Mouse (Mus musculus) kidney, postnatal 0 days (tissue): ENCODE data around the gene Lgr6. TPM values are rescaled to one million over a fixed set of nuclear protein-coding genes. Genes with fewer than 3 reads are reported as not detected.

Experiments
- ATAC-seq: fragments of 200-750 bp; cut with Nextera tagmentation; replicated peaks from 2 replicates; pipeline ENCODE4 v1.8.0; 2017; ENCODE audit warnings: low read depth, moderate number of reproducible peaks, moderate TSS enrichment, moderate library complexity; ENCODE audit not compliant: low FRiP score
- DNase-seq: peaks from one replicate; pipeline ENCODE4 v3.0.0-alpha.2; 2016; ENCODE audit warnings: low spot score
- H3K27ac ChIP-seq: fragments of 300-500 bp; sonication (generic); 2 replicates; pipeline ENCODE4 v1.5.1; 2014; ENCODE audit warnings: mild to moderate bottlenecking
- H3K27me3 ChIP-seq: fragments of 300-500 bp; sonication (generic); 2 replicates; pipeline ENCODE4 v1.6.1; 2014; ENCODE audit warnings: low read length, mixed read lengths; ENCODE audit not compliant: insufficient read depth
- H3K36me3 ChIP-seq: fragments of 300-500 bp; sonication (generic); 2 replicates; pipeline ENCODE4 v1.6.1; 2014; ENCODE audit warnings: low read length, mixed read lengths; ENCODE audit not compliant: insufficient read depth
- H3K4me1 ChIP-seq: fragments of 300-500 bp; sonication (generic); replicated peaks from 2 replicates; pipeline ENCODE4 v1.6.1; 2014; ENCODE audit warnings: antibody characterized with exemption, low read length, mixed read lengths; ENCODE audit not compliant: insufficient read depth
- H3K4me2 ChIP-seq: fragments of 300-500 bp; sonication (generic); 2 replicates; pipeline ENCODE4 v1.6.1; 2014; ENCODE audit warnings: mild to moderate bottlenecking, low read length, moderate library complexity, mixed read lengths
- H3K4me3 ChIP-seq: fragments of 300-500 bp; sonication (generic); replicated peaks from 2 replicates; pipeline ENCODE4 v1.5.1; 2014; ENCODE audit warnings: low read depth, low read length
- H3K9ac ChIP-seq: fragments of 300-500 bp; sonication (generic); 2 replicates; pipeline ENCODE4 v1.6.1; 2014; ENCODE audit warnings: low read depth, low read length
- H3K9me3 ChIP-seq: fragments of 300-500 bp; sonication (generic); replicated peaks from 2 replicates; pipeline ENCODE4 v1.6.1; 2016; ENCODE audit warnings: low read length, inconsistent platforms, mixed read lengths
- CTCF ChIP-seq: IDR thresholded peaks from 2 replicates; pipeline ENCODE4 v1.5.1; 2016; ENCODE audit warnings: antibody characterized with exemption, low read depth, mild to moderate bottlenecking, moderate library complexity
- WGBS: fragments of 180-500 bp; shearing (Covaris S2); extraction: QIAGEN DNeasy Blood & Tissue Kit; methylation state at CpG from one replicate; pipeline ENCODE4 v1.1.7; 2014; 5-methylcytosine and 5-hydroxymethylcytosine counted together
- polyA plus RNA-seq: library from polyadenylated mRNA; unstranded; fragments of >200 nt; fragmentation: Nextera tagmentation; extraction: Ambion mirVana; gene quantifications from 2 replicates; pipeline ENCODE4 v1.2.1, GENCODE M21; 2015

Gene Lgr6
- polyA plus RNA-seq, 1 experiment from 2014 or later = 0.83 TPM

DNA sequence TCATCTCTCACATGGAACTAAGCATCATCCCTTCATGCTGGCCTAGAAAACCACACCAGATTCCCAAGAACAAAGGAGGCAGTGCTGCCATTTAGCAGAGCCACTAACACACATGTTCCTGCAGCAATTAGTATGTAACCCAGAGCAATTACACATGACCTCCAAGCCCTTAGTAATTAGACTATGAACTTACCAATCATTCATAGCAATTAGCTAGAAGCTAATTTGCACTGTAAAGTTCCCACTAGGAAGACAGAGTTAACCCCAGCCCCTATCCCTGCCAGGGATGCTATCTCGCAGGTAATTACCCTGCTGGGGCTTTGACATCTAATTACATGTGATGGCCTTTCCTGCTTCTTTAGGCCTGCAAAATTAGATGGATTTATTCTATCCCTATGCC is 78.8 kb downstream of the Lgr6 start:
- Histone ChIP-seq H3K36me3 (no peaks in the 10 kb centered on the region), H3K9ac (no peak overlapping the region), H3K4me2 (no peak overlapping the region), H3K27me3 (no peaks in the 10 kb centered on the region), H3K9me3 (no peaks in the 10 kb centered on the region), H3K27ac (no peak overlapping the region), H3K4me1 (peaks cover 3% of the 10 kb centered on the region), H3K4me3 (no peak overlapping the region)
- ATAC-seq (no peak), DNase-seq (no peak)
- 86% methylated on average over 1 of the region's 1 CpGs for WGBS
- no peak for TF ChIP-seq CTCF

DNA sequence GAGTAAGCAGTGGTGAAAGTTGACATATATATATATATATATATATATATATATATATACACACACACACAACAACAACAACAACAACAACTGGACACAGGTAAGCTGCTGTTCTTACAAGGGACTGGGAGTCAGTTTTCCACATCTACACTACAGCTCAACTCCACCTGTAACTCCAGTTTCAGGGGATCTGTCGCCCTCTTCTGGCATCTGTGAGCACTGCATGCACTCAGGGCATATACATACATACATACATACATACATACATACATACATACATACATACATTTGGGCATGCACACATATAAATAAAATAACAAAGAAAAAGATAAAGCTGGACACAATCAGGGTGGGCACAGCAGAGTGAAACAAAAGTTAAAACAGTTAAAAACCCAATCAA is 81.5 kb downstream of the Lgr6 start:
- no peak overlapping the region for H3K4me3 ChIP-seq
- H3K36me3 ChIP-seq = no peaks in the 10 kb centered on the region
- H3K27ac ChIP-seq = no peak overlapping the region
- ATAC-seq (no peak), DNase-seq (no peak)
- 79% methylated on average over 1 of the region's 1 CpGs for WGBS
- H3K9ac ChIP-seq = no peak overlapping the region
- H3K4me1 ChIP-seq = peaks cover 17% of the 10 kb centered on the region
- H3K27me3 ChIP-seq = no peaks in the 10 kb centered on the region
- H3K4me2 ChIP-seq = no peak overlapping the region
- TF ChIP-seq CTCF = 0 out of 2 replicates have a peak, but pooled peaks have one; percentile 15
- H3K9me3 ChIP-seq = no peaks in the 10 kb centered on the region

DNA sequence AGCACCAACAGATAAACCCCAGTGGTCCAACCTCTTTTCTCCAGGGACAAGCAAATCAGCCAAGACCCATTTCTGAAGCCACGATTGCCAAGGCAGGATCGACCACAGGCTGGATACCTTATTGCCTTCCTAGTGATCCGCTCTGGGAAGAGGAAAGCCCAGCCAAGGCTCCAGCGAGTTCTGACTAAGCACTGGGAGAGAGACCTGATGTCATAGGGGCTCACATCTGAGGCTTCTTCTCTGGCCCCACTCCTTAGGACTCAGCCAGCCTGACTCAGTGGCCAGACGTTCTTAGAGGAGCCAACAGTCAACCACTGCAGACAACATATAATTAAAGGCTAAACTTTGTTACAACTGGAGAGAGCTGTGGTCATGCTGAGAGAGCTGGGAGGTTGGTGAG is 83.1 kb downstream of the Lgr6 start:
- Histone ChIP-seq H3K27ac (no peak overlapping the region), H3K36me3 (no peaks in the 10 kb centered on the region), H3K4me1 (peaks cover 17% of the 10 kb centered on the region), H3K4me3 (no peak overlapping the region), H3K9me3 (no peaks in the 10 kb centered on the region), H3K9ac (no peak overlapping the region), H3K4me2 (no peak overlapping the region), H3K27me3 (no peaks in the 10 kb centered on the region)
- TF ChIP-seq CTCF = no peak
- no peak for ATAC-seq
- DNase-seq = no peak
- WGBS = 78% methylated on average over 5 of the region's 5 CpGs

DNA sequence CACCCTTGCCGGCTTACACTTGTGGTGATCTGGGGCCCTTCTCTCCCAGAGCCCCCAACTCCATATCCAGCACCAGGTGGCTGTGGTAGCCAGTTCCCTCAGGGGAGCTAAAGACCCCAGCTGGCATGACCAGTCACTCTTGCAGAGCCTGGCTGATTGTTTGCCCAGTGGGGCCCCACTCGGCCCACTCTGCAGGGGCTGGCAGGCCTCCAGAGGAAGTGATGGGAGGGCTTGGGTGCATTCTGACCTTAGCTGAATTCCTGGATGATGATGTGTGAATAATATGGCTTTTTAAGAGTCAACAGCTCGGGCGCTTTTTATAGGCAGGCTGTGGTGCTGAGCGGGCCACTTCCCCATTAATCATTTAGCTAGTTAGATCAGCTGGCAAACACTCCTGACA is 84.1 kb downstream of the Lgr6 start:
- Histone ChIP-seq H3K27ac (peak overlapping the region; percentile 50; the same call in 1 of the 2 replicates), H3K36me3 (no peaks in the 10 kb centered on the region), H3K27me3 (no peaks in the 10 kb centered on the region), H3K4me1 (peaks cover 17% of the 10 kb centered on the region), H3K4me3 (no peak overlapping the region), H3K9me3 (no peaks in the 10 kb centered on the region), H3K4me2 (no peak overlapping the region), H3K9ac (no peak overlapping the region)
- ATAC-seq (no peak; the same call in 1 of the 2 replicates), DNase-seq (peak; percentile 71)
- TF ChIP-seq CTCF = no peak
- 7% methylated on average over 5 of the region's 5 CpGs for WGBS

DNA sequence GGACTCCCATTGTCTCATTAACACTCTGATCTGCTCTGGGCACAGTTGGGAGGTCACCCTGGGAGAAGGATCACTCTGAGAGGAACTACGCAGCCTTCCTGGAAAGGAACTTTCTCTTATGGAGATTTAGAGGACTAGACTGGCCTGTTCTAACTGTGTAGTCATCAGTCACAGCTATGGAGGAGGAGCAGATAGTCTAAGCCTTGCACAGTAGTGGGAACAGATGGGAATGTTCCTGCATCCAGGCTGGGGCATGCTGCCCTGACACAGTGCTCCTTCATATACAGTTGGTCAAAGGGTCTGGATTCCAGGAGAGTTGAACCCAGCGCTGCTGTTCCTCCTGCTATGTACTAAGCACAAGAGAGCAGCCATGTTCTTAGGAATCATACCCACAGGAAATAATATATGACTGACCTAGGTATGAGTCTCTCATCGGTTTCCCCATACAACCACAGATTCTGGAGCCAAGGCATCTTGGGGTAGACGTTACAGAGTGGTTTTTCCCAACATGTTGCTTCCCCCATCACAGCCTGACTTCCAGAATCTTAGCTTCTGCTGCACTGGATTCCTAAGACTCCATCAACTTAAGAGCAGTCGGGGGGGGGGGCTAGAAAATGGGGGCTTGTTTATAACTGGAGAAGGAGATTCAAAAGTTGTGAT is 84.7 kb downstream of the Lgr6 start:
- H3K4me2 ChIP-seq = no peak overlapping the region
- peaks cover 17% of the 10 kb centered on the region for H3K4me1 ChIP-seq
- H3K9ac ChIP-seq = no peak overlapping the region
- no peak for TF ChIP-seq CTCF
- 61% methylated on average over 5 of the region's 5 CpGs for WGBS
- no peaks in the 10 kb centered on the region for H3K27me3 ChIP-seq
- peak; percentile 59 for DNase-seq
- no peak for ATAC-seq
- no peaks in the 10 kb centered on the region for H3K36me3 ChIP-seq
- peak overlapping the region; percentile 50; the same call in 1 of the 2 replicates for H3K27ac ChIP-seq
- no peak overlapping the region for H3K4me3 ChIP-seq
- no peaks in the 10 kb centered on the region for H3K9me3 ChIP-seq

DNA sequence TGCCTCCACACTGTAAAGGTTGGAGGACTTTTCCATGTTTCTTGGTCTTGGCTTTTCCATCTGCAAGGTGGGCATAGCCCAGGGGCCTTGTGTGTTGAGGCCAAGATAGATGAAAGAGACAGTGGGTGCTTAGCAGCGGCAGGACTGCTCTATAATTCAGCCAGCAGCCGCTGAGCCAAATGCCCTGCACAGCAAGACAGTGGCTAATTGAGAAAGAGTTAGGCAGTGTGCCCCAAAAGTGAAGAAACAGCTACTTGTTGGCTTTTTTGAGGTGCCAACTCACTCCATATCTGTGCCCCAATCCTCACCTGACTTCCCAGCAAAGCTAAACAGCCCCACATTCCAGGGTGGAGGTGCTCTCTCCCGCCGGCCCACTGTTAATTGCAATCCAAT is 85.3 kb downstream of the Lgr6 start:
- no peak overlapping the region for H3K4me2 ChIP-seq
- no peak overlapping the region for H3K27ac ChIP-seq
- TF ChIP-seq CTCF = no peak
- ATAC-seq = no peak
- H3K4me1 ChIP-seq = peaks cover 17% of the 10 kb centered on the region
- H3K36me3 ChIP-seq = no peaks in the 10 kb centered on the region
- H3K9ac ChIP-seq = no peak overlapping the region
- H3K27me3 ChIP-seq = no peaks in the 10 kb centered on the region
- no peaks in the 10 kb centered on the region for H3K9me3 ChIP-seq
- 50% methylated on average over 4 of the region's 4 CpGs for WGBS
- H3K4me3 ChIP-seq = no peak overlapping the region
- DNase-seq = no peak
